Mouse (Mus musculus) erythroblast, embryonic 14.5 days (primary cell): ENCODE results near the gene Izumo2.

Experiments used
- GATA1 ChIP-seq: IDR thresholded peaks from 2 replicates; pipeline ENCODE4 v1.6.1; 2012; ENCODE audit warnings: low read length, inconsistent platforms, mixed read lengths
- TAL1 ChIP-seq: IDR thresholded peaks from 3 replicates; pipeline ENCODE4 v1.6.1; 2012; ENCODE audit warnings: low read length, inconsistent platforms, mixed read lengths

DNA sequence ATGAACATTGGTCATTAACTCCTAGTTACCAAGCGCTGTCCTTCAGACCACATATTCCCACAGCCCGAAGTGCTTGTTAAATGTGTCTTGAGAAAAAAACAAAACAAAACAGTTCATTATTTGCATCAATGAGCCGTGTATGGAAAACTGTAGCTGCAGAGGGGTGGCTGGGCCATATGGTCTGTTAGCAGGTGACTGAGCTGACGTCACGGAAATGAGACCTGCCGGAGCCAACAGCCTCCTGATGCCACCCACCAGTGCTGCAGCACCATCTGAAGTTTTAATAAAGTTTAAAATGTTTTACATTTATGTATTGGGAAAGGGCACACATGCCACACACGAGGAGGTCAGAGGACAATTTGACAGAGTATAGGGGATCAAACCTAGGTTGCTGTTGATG is 19.2 kb upstream of the Izumo2 start:
- TF ChIP-seq GATA1 (no peak), TAL1 (no peak)
